Mouse (Mus musculus) heart, postnatal 14 days (tissue): Measurements from ENCODE around the gene Inca1. TPM values are rescaled to one million over a fixed set of nuclear protein-coding genes. Genes with fewer than 3 reads are reported as not detected.

Experiments used
- DNase-seq, 2 experiments: peaks; one replicate each; pipeline ENCODE4 v3.0.0; 2021 to 2022
- intact Hi-C: fragments of 180-260 bp; cut with DNase I; formaldehyde crosslinking; loops from one replicate; pipeline ENCODE4 v1.15.1; 2025
- microRNA-seq, 2 experiments: library from miRNA; unstranded; fragments of <30 nt; microRNA quantifications; one replicate each; pipeline ENCODE4 v1.2.0; 2021 to 2022
- total RNA-seq, 2 experiments: library from RNA; stranded (reverse); gene quantifications; 2 replicates each; pipeline ENCODE4 v1.2.3; 2021

Inca1 gene
- total RNA-seq, 2 experiments from 2014 or later = 3.0 to 4.7 TPM

GRCm38 (mm10) chr11:70644564-70645103, 55.3 kb downstream of the Inca1 start:
- DNase-seq = no peak
- intact Hi-C loops = no loop called here

GRCm38 (mm10) chr11:70643051-70643450, 56.9 kb downstream of the Inca1 start:
- intact Hi-C loops = no loop called here
- no peak for DNase-seq

GRCm38 (mm10) chr11:70641241-70641640, 58.7 kb downstream of the Inca1 start:
- DNase-seq = no peak
- intact Hi-C loops = no loop called here

- intact Hi-C loops = no loop called here
- DNase-seq = no peak
Measured at GRCm38 (mm10) chr11:70639976-70640375, 60.0 kb downstream of the Inca1 start.

GRCm38 (mm10) chr11:70638714-70639278, 61.2 kb downstream of the Inca1 start, which contains the start of gene Gp1ba:
TSS of gene Gp1ba (plus strand) at chr11:70639122.
- DNase-seq = no peak
- intact Hi-C loops = no loop called here

Small RNA genes within 50 kb of the gene (microRNA-seq; reads per million reads assigned to microRNA genes)
- gene Mir6925 = 0 to 1.1 reads per million in 2 experiments

Other genes with a start within 250 kb of the Inca1 start
- gene Med11, start 248.2 kb downstream of the Inca1 start, total RNA-seq = 1 to 10 TPM; 7.3 to 8.5 TPM
- 1 to 10 TPM; 2.9 to 4.7 TPM for gene Zmynd15, start 240.7 kb downstream of the Inca1 start, total RNA-seq
- gene Cxcl16, start 240.2 kb downstream of the Inca1 start, total RNA-seq = 1 to 10 TPM; 7.3 to 9.5 TPM
- gene Tm4sf5, start 194.9 kb downstream of the Inca1 start, total RNA-seq = 1 to 10 TPM; 1.2 to 1.3 TPM
- gene Vmo1, start 185.5 kb downstream of the Inca1 start, total RNA-seq = under 1 TPM in 1 of 2 experiments, not detected in 1; 0.45 TPM
- not detected for gene Gltpd2, start 181.0 kb downstream of the Inca1 start, total RNA-seq
- 100 to 1,000 TPM; 231 to 238 TPM for gene Psmb6, start 174.8 kb downstream of the Inca1 start, total RNA-seq
- not detected for gene Gm40193, start 167.2 kb downstream of the Inca1 start, total RNA-seq
- gene Pld2, start 160.1 kb downstream of the Inca1 start, total RNA-seq = 1 to 10 TPM; 7.7 to 8.4 TPM
- gene Mink1, start 137.3 kb downstream of the Inca1 start, total RNA-seq = 10 to 100 TPM; 42.2 to 44.1 TPM
- not detected for gene 4930544D05Rik, start 84.3 kb downstream of the Inca1 start, total RNA-seq
- not detected for gene Chrne, start 80.9 kb downstream of the Inca1 start, total RNA-seq
- gene Gp1ba, start 61.0 kb downstream of the Inca1 start, total RNA-seq = under 1 TPM; 0.17 to 0.22 TPM
- 10 to 100 TPM; 52.0 to 54.4 TPM for gene Rnf167, start 52.9 kb downstream of the Inca1 start, total RNA-seq
- 100 to 1,000 TPM; 438 to 444 TPM for gene Slc25a11, start 52.7 kb downstream of the Inca1 start, total RNA-seq
- 100 to 1,000 TPM; 326 to 379 TPM for gene Pfn1, start 45.5 kb downstream of the Inca1 start, total RNA-seq
- gene Eno3, start 43.0 kb downstream of the Inca1 start, total RNA-seq = 1,000 to 10,000 TPM; 1,878 to 1,971 TPM
- gene Spag7, start 30.7 kb downstream of the Inca1 start, total RNA-seq = 10 to 100 TPM; 83.4 to 84.4 TPM
- gene Camta2, start 12.1 kb downstream of the Inca1 start, total RNA-seq = 10 to 100 TPM; 38.3 to 40.0 TPM
- 100 to 1,000 TPM; 322 to 323 TPM for gene Kif1c, start 393 bp upstream of the Inca1 start, total RNA-seq
- gene Zfp3, start 64.1 kb upstream of the Inca1 start, total RNA-seq = 1 to 10 TPM; 8.3 to 8.7 TPM
- under 1 TPM; 0.29 to 0.55 TPM for gene Scimp, start 112.4 kb upstream of the Inca1 start, total RNA-seq
- 10 to 100 TPM; 32.8 to 34.8 TPM for gene Rabep1, start 144.6 kb upstream of the Inca1 start, total RNA-seq